Mouse (Mus musculus) C2C12 (cell line): Measurements from ENCODE around the gene Phlda3. TPM values are rescaled to one million over a fixed set of nuclear protein-coding genes. Genes with fewer than 3 reads are reported as not detected.

ENCODE experiments used
- H3K27me3 ChIP-seq: one replicate; pipeline ENCODE4 v1.6.1; 2011; ENCODE audit not compliant: control insufficient read depth, insufficient read depth, insufficient read length
- H3K36me3 ChIP-seq: one replicate; pipeline ENCODE4 v1.6.1; 2011; ENCODE audit not compliant: control insufficient read depth, insufficient read depth
- H3K4me3 ChIP-seq: one replicate; pipeline ENCODE4 v1.5.1; 2011; ENCODE audit warnings: mild to moderate bottlenecking, control low read depth; ENCODE audit not compliant: poor library complexity, insufficient read depth, severe bottlenecking
- H3K79me2 ChIP-seq: one replicate; pipeline ENCODE4 v1.6.1; 2011; ENCODE audit not compliant: control insufficient read depth, insufficient read depth
- H3K79me3 ChIP-seq: one replicate; pipeline ENCODE4 v1.6.1; 2011; ENCODE audit warnings: low read depth, control low read depth
- H3ac ChIP-seq: one replicate; pipeline ENCODE3; 2011; ENCODE audit warnings: low read depth; ENCODE audit not compliant: control insufficient read depth, insufficient read length
- CEBPB ChIP-seq: IDR thresholded peaks from one replicate; pipeline ENCODE4 v1.6.1; 2011; ENCODE audit warnings: low read depth, mild to moderate bottlenecking, control low read depth, moderate library complexity
- CTCF ChIP-seq: IDR thresholded peaks from one replicate; pipeline ENCODE4 v1.5.1; 2011; ENCODE audit not compliant: control insufficient read depth, insufficient read depth, insufficient read length
- FOSL1 ChIP-seq: IDR thresholded peaks from one replicate; pipeline ENCODE4 v1.8.0; 2011; ENCODE audit warnings: mild to moderate bottlenecking, low read length; ENCODE audit not compliant: poor library complexity, insufficient read depth, severe bottlenecking
- MAX ChIP-seq: IDR thresholded peaks from one replicate; pipeline ENCODE4 v1.6.1; 2011; ENCODE audit warnings: mild to moderate bottlenecking, control low read depth
- MYOD1 ChIP-seq: IDR thresholded peaks from one replicate; pipeline ENCODE4 v1.6.1; 2011; ENCODE audit warnings: low read depth; ENCODE audit not compliant: control insufficient read depth, insufficient read length
- MYOG ChIP-seq: IDR thresholded peaks from one replicate; pipeline ENCODE4 v1.6.1; 2011; ENCODE audit not compliant: control insufficient read depth, insufficient read length; ENCODE audit errors: extremely low read depth
- USF1 ChIP-seq: IDR thresholded peaks from one replicate; pipeline ENCODE4 v1.6.1; 2011; ENCODE audit warnings: low read depth, mild to moderate bottlenecking, control low read depth, moderate library complexity
- polyA plus RNA-seq: library from polyadenylated mRNA; unstranded; fragments of >200 nt; fragmentation: generic; extraction: Trizol; gene quantifications from one replicate; pipeline ENCODE4 v1.2.1, GENCODE M21; 2012; ENCODE audit warnings: missing spikeins

Gene Phlda3
- polyA plus RNA-seq, 1 experiment = 318 TPM

GRCm38 (mm10) chr1:135778780-135779535, 13.0 kb downstream of the Phlda3 start, which contains the start of gene Tnni1:
Gene Tnni1, plus strand, starts transcription at chr1:135779434.
- H3K36me3 ChIP-seq = no peaks in the 10 kb centered on the region

GRCm38 (mm10) chr1:135780649-135781048, 14.7 kb downstream of the Phlda3 start:
- H3ac ChIP-seq = no peak overlapping the region
- H3K36me3 ChIP-seq = no peaks in the 10 kb centered on the region
- H3K79me2 ChIP-seq = no peaks in the 10 kb centered on the region
- H3K79me3 ChIP-seq = no peaks in the 10 kb centered on the region
- no peak for TF ChIP-seq MYOG
- no peak for TF ChIP-seq CEBPB
- TF ChIP-seq CTCF = no peak
- no peak for TF ChIP-seq FOSL1
- no peak for TF ChIP-seq MAX
- no peak for TF ChIP-seq USF1
- no peaks in the 10 kb centered on the region for H3K27me3 ChIP-seq
- H3K4me3 ChIP-seq = no peak overlapping the region

More at GRCm38 (mm10) chr1:135778780-135779535, 13.0 kb downstream of the Phlda3 start, which contains the start of gene Tnni1:
- Histone ChIP-seq H3K79me3 (no peaks in the 10 kb centered on the region), H3K4me3 (no peak within 1 kb of the TSS), H3ac (peak within 1 kb of the TSS; percentile 31), H3K79me2 (no peaks in the 10 kb centered on the region), H3K27me3 (no peaks in the 10 kb centered on the region)
- no peak for TF ChIP-seq CEBPB
- no peak for TF ChIP-seq MYOG
- TF ChIP-seq MYOD1 = peak; percentile 32
- TF ChIP-seq USF1 = no peak
- TF ChIP-seq CTCF = no peak

GRCm38 (mm10) chr1:135781220-135781619, 15.3 kb downstream of the Phlda3 start:
- H3K4me3 ChIP-seq = no peak overlapping the region
- H3K27me3 ChIP-seq = no peaks in the 10 kb centered on the region
- no peaks in the 10 kb centered on the region for H3K36me3 ChIP-seq
- H3K79me2 ChIP-seq = no peaks in the 10 kb centered on the region
- H3ac ChIP-seq = no peak overlapping the region
- peak; percentile 80 for TF ChIP-seq CTCF
- TF ChIP-seq FOSL1 = no peak
- H3K79me3 ChIP-seq = no peaks in the 10 kb centered on the region

GRCm38 (mm10) chr1:135782816-135783215, 16.9 kb downstream of the Phlda3 start:
- TF ChIP-seq MAX = no peak
- no peak for TF ChIP-seq MYOD1
- Histone ChIP-seq H3K79me2 (no peaks in the 10 kb centered on the region), H3K36me3 (no peaks in the 10 kb centered on the region), H3ac (no peak overlapping the region), H3K4me3 (no peak overlapping the region), H3K27me3 (no peaks in the 10 kb centered on the region), H3K79me3 (no peaks in the 10 kb centered on the region)

GRCm38 (mm10) chr1:135787799-135788198, 21.9 kb downstream of the Phlda3 start:
- Histone ChIP-seq H3K4me3 (no peak overlapping the region), H3K27me3 (no peaks in the 10 kb centered on the region), H3K36me3 (no peaks in the 10 kb centered on the region), H3K79me3 (no peaks in the 10 kb centered on the region), H3K79me2 (no peaks in the 10 kb centered on the region), H3ac (no peak overlapping the region)
- TF ChIP-seq MYOD1 (no peak), MAX (no peak), CTCF (peak; percentile 59)

- no peaks in the 10 kb centered on the region for H3K79me3 ChIP-seq
- H3K27me3 ChIP-seq = no peaks in the 10 kb centered on the region
- H3K79me2 ChIP-seq = no peaks in the 10 kb centered on the region
- TF ChIP-seq CTCF (peak; percentile 17), MYOG (no peak)
- H3K36me3 ChIP-seq = no peaks in the 10 kb centered on the region
- no peak overlapping the region for H3K4me3 ChIP-seq
- no peak overlapping the region for H3ac ChIP-seq
These were observed 22.8 kb downstream of the Phlda3 start for GRCm38 (mm10) chr1:135788708-135789107.
